21 mouse cellular contexts compared by ENCODE assay signal in genomic region chr15:60862417-60862816, GRCm38 (mm10).
"Had no signal": no experiment of that assay in that cellular context is flagged by ENCODE, and none has a peak within 500 bp of the region (broad histone marks: within the 10 kb centered on the region; RNA-seq: fewer than 3 reads in every experiment).

No protein-coding gene starts in this region.

- H3K9me3 ChIP-seq: midbrain, embryonic 12.5 days; neural tube, embryonic 13.5 days; neural tube, embryonic 15.5 days had no signal

- DNase-seq: lung, adult 18-20 months; lung, embryonic 14.5 days; lung, postnatal 14 days; lung, postnatal 36 days; midbrain, embryonic 14.5 days; retina, postnatal 1 day; right cerebral cortex, adult 18-20 months; right cerebral cortex, postnatal 25 days; right cerebral cortex, postnatal 4 days; spleen, adult 18-20 months; thymus, adult 18-20 months; thymus, postnatal 14 days; thymus, postnatal 36 days had no signal

- H3K4me2 ChIP-seq: lung, embryonic 14.5 days; midbrain, embryonic 12.5 days; neural tube, embryonic 13.5 days; neural tube, embryonic 15.5 days had no signal

- H3K9ac ChIP-seq: liver, embryonic 14.5 days; lung, embryonic 14.5 days; midbrain, embryonic 12.5 days; neural tube, embryonic 13.5 days; neural tube, embryonic 15.5 days had no signal

- H3K27me3 ChIP-seq: megakaryocyte, embryonic 14.5 days; midbrain, embryonic 12.5 days; neural tube, embryonic 13.5 days; neural tube, embryonic 15.5 days had no signal

- H3K27ac ChIP-seq: liver, embryonic 14.5 days; macrophage; midbrain, embryonic 12.5 days; neural tube, embryonic 13.5 days; neural tube, embryonic 15.5 days had no signal

- H3K4me1 ChIP-seq: midbrain, embryonic 12.5 days; neural tube, embryonic 13.5 days; neural tube, embryonic 15.5 days had no signal

- H3K4me3 ChIP-seq: megakaryocyte, embryonic 14.5 days; midbrain, embryonic 12.5 days; myocyte; neural tube, embryonic 13.5 days; neural tube, embryonic 15.5 days had no signal

- H3K36me3 ChIP-seq: midbrain, embryonic 12.5 days; neural tube, embryonic 13.5 days; neural tube, embryonic 15.5 days had no signal

- ATAC-seq: midbrain, embryonic 16.5 days had no signal
